Mouse (Mus musculus) brown adipose tissue, adult 24 weeks (tissue): ENCODE results near the gene Epn2. TPM values are rescaled to one million over a fixed set of nuclear protein-coding genes. Genes with fewer than 3 reads are reported as not detected.
A peak's percentile ranks its signal among the peaks of the same experiment; 100 is the strongest.

Experiments
- H3K27ac ChIP-seq: fragments of 200-500 bp; replicated peaks from 2 replicates; pipeline ENCODE4 v1.5.1; 2012; ENCODE audit warnings: low read depth, mild to moderate bottlenecking, low read length
- H3K4me1 ChIP-seq: fragments of 200-500 bp; 2 replicates; pipeline ENCODE4 v1.6.1; 2012; ENCODE audit warnings: low read length, mixed read lengths; ENCODE audit not compliant: control insufficient read depth, insufficient read depth, insufficient read length
- H3K4me3 ChIP-seq: fragments of 200-500 bp; 2 replicates; pipeline ENCODE4 v1.5.1; 2012; ENCODE audit warnings: low read depth, mild to moderate bottlenecking, low read length, moderate library complexity; ENCODE audit not compliant: insufficient read depth
- polyA plus RNA-seq: library from polyadenylated mRNA; stranded (reverse); fragments of >200 nt; gene quantifications from 2 replicates; pipeline ENCODE4 v1.2.4, GENCODE M21; 2012; ENCODE audit not compliant: missing spikeins, insufficient read depth, insufficient read length

Epn2 gene
- polyA plus RNA-seq, 1 experiment: 29.1 TPM

DNA sequence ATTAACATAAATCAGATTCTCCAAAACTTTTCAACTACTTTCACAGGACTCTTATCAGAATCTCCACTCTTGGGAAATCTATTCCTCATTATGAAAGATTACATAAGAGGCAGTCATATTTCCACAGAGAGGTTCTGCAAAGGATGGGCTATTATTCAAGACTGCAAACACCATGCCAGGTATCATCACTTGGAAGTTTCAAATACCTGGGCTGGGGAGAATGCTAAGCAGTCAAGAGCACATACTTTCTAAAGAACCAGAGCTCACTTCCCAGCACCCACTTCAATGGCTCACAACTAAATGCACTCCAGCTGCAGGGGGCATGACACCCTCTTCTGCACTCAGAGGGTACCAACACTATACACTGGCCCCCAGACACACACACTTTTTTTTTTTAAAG lies 2.1 kb downstream of the Epn2 start:
- Histone ChIP-seq H3K27ac (peak overlapping the region; percentile 46), H3K4me1 (peaks cover 34% of the 10 kb centered on the region), H3K4me3 (peak overlapping the region; percentile 77)

DNA sequence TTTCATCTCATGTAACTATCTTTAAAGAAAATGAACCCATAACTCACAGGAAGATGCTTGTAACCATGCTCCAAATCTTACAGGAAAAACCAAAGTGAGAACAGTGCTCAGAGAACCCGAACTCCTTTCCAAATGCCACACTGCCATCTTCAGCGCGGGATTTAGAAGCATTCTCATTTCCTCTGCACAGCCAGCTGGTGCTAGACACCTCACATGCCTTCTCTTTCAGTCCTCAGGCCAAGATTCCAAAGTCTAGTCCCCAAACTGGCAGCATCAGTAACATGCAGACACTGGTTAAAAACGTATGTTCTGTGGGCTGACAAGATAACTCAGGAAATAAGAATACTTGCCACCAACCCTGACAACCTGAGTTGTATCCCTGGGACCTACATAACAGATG lies 6.2 kb downstream of the Epn2 start:
- Histone ChIP-seq H3K4me3 (no peak overlapping the region), H3K4me1 (peaks cover 60% of the 10 kb centered on the region), H3K27ac (0 out of 2 replicates have a peak overlapping the region, but pooled peaks have one; percentile 1)

DNA sequence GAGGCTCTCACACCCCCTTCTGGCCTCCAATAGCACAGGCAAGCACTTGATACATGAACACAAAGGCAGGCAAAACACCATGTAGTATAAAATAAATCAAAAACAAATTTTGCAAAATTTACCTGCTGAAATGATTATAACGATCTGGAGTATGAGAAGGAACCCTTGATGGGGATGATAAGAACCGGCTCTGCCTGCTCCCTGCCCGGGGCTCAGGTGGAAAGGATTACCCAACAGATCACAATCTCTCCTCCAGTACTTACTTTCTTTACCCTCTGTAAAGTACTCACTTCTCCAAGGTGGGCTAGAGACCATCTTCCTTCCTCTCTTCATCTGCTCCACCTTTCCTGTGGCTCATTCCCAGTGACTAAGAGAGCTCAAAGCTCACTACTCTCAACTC lies 8.3 kb downstream of the Epn2 start:
- no peak overlapping the region for H3K4me3 ChIP-seq
- H3K27ac ChIP-seq: peak overlapping the region; percentile 20; the same call in 1 of the 2 replicates
- peaks cover 64% of the 10 kb centered on the region for H3K4me1 ChIP-seq

DNA sequence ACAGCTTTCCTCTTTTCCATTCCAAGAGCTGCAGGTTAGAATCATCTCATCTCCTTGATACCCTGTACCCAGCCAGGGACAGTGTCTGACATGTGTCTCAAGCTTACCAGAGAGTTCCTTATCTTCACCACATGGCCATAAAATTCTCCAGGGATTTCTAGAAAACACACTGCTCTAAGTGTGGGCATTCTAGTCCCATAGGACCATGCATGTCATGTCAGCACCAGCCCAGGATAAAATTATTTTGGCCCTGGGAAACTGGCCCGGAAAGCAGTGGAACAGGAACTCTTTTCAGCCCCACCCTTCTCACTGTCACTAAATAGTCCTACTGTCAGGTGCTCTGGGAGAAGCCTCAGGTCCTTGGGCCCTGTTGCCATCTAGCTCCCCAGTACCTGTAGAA lies 9.8 kb downstream of the Epn2 start:
- Histone ChIP-seq H3K27ac (peak overlapping the region; percentile 40), H3K4me3 (no peak overlapping the region), H3K4me1 (peaks cover 71% of the 10 kb centered on the region)

DNA sequence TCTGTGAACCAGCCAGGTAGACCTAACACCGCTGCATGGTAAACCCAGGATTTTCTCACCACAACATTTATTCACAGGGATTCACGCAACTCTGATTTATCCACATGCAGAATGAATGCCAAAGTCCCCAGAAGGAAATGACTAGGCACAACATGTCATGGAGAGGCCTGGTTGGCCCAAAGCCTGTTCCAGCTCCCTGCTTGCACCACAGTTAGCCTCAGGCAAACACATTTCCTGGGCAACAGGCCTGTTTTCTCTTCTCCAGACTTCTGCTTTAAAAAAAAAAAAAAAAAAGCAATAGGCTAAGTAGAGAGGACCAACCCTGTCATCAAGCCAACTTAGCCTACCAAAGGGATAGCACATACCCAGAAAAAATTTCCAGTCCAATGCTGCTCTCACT lies 14.9 kb downstream of the Epn2 start:
- peaks cover 73% of the 10 kb centered on the region for H3K4me1 ChIP-seq
- no peak overlapping the region for H3K4me3 ChIP-seq
- H3K27ac ChIP-seq: peak overlapping the region; percentile 83

DNA sequence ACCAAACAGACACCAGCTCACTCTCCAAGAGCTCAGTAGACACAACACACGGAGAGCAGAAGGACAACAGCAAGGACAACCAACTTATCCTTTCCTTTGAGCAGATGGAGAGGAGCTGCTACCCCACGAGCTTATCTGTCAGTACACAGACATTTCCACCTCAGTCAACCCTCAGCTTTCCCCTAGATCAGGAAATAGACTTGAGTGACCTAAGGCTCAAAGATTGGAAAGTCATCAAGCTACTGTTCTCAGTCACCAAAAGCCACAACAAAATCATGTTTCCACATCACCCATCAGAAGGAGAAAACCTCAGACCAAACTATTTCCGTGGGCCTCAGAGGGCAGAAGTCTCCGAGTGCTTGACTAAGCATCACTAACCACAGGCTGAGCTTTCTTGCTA lies 15.5 kb downstream of the Epn2 start:
- no peak overlapping the region; the same call in 1 of the 2 replicates for H3K4me3 ChIP-seq
- H3K4me1 ChIP-seq: peaks cover 72% of the 10 kb centered on the region
- peak overlapping the region; percentile 83 for H3K27ac ChIP-seq

DNA sequence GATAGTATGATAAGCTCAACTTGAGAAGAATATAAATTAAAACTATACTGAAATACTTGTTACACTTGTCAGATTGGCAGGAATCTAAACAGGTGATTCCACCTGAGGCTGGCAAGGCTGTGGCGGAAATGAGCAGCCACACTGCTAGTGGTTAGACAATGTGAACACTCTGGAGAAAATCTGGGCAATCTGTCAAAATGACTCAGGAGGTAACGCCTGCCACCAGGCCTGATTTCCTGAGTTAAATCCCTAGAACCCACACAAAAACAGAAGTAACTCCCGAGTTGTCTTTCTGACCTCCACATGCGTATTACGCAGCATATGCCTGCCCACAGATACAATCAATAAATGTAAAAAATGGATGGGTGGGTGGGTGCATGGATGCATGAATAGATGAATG lies 17.1 kb downstream of the Epn2 start:
- Histone ChIP-seq H3K4me1 (peaks cover 67% of the 10 kb centered on the region), H3K27ac (peak overlapping the region; percentile 34)

DNA sequence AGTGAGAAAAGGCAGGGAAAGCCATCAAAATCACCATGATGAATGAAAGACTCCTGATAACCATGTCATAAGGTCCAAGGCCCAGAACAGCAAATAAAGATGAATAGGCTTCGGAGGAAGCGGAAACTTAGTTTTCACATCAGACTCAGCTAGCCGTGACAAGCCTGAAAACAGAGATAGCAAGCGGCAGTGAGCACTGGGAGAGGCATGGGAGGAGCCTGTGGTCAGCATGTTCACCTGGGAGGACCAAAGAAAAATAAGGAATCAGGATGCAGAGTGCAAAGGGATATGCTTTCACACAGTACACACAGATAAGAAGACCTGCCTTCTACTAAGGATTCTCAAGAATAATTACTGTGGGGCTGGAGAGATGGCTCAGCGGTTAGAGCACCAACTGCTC lies 19.9 kb downstream of the Epn2 start:
- 0 out of 2 replicates have a peak overlapping the region, but pooled peaks have one; percentile 28 for H3K27ac ChIP-seq
- peaks cover 47% of the 10 kb centered on the region for H3K4me1 ChIP-seq
- no peak overlapping the region for H3K4me3 ChIP-seq

More for the DNA sequence above, 17.1 kb downstream of the Epn2 start:
- H3K4me3 ChIP-seq: no peak overlapping the region

DNA sequence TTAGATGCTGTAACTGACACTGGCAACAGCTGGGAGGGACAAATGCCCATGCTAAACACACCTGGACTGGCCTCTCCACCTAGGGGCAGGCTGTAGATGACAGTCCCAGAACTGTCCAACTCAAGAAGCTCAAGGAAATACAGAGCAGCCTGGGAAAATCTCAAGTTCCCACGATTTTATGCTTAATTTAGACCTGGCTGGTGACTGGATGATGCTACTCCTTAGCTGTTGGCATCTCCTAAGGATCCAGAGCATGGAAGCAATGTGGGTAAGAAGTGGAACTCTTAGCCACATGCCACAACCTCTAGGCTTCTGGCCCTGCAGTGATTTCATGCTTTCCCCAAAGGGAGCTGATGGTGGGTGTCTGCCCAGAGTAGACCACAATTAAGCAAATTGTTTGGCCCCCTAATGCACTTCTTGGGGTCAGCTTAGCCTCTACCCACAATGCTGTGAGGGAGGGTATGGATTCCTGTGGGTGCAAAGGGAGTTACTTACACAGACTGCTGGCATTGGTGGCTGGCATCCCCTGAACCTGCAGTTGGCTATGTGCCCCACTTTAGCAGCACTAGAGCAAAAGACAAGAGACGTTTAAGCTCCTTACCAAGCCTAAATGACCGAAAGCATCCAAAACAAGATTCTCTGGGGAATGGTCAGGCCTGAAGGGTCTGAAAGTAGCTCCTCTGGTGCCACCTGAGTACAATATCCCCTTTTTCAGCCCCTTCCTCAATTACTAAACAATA lies 26.3 kb downstream of the Epn2 start:
- Histone ChIP-seq H3K4me1 (peaks cover 23% of the 10 kb centered on the region; the same call in 1 of the 2 replicates), H3K4me3 (no peak overlapping the region), H3K27ac (0 out of 2 replicates have a peak overlapping the region, but pooled peaks have one; percentile 13)

DNA sequence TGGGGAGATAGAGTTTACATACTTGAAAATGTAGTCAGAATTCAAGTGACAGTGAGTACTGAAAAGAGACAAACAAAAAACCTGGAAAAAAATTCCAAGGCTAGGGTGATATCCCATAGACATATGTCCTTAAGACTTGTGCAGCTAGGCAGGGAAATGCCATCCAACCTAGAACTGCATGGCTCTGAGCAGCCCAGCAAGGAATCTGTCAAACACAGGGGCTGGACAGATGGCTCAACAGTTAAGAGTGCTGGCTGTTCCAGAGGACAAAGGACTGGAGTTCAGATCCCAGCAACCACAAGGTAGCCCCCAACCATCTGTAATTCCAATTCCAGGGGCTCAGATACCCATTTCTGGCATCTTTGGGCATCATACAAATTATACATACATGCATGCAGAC lies 28.9 kb downstream of the Epn2 start:
- peaks cover 24% of the 10 kb centered on the region for H3K4me1 ChIP-seq

DNA sequence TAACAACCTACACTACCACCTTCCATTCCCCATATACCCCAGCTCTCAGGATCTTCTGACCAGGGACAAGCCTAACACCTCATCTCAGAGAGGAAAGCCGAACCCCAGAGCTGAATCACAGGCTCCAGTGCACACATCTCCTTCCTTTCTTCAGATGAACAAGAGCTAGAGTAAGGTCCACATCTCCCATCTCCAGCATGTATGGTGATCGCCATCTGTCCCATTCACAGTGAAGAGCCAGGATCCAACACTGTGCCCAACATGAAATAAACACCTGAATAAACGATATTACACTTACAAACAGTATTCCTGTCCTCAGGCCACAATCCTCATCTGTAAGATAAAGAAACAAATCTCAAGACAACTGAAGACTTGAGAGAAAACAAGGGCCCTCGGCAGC lies 31.8 kb downstream of the Epn2 start:
- Histone ChIP-seq H3K4me3 (no peak overlapping the region), H3K27ac (no peak overlapping the region), H3K4me1 (peaks cover 17% of the 10 kb centered on the region)

More for the DNA sequence above, 28.9 kb downstream of the Epn2 start:
- no peak overlapping the region for H3K4me3 ChIP-seq
- H3K27ac ChIP-seq: no peak overlapping the region

DNA sequence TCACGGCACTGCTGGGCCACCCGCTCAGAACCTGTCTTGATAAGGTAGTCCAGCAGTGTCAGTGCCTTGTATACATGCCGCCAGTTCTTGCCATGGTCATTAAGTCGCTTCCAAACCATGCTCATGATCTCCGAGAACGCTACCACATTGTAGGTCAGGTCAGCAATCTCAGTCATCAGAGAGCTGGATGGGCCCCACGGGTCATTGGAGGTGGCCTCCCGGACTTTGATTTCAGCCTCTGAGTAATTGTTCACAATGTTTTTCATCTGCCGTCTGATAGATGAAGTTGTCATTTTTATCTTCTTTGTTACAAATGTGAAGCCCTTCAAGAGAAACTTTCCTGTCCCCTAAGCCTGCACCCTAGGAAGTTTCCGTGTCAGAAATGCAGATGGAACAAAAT lies 33.0 kb downstream of the Epn2 start:
- Histone ChIP-seq H3K27ac (no peak overlapping the region), H3K4me3 (no peak overlapping the region), H3K4me1 (peaks cover 25% of the 10 kb centered on the region)

DNA sequence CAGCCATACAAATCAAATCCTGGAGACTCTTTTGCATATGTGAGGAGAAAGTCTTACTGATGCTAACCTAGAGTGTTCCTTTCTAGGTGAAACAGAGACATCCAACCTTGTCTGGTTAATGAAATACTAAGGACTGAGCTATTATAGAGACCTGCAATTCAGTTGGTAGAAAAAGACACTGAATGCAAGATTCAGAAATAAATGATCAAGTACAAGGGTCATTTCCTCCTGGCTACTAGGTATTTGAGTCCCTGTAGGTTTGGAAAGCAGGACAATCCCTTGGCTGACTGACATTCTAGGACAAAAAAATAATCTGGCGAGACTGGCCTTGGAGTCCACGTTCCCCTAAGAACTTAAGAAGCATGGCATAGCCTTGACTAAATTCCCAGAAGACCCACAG lies 33.9 kb downstream of the Epn2 start:
- Histone ChIP-seq H3K4me3 (no peak overlapping the region), H3K4me1 (peaks cover 31% of the 10 kb centered on the region), H3K27ac (no peak overlapping the region; the same call in 1 of the 2 replicates)

DNA sequence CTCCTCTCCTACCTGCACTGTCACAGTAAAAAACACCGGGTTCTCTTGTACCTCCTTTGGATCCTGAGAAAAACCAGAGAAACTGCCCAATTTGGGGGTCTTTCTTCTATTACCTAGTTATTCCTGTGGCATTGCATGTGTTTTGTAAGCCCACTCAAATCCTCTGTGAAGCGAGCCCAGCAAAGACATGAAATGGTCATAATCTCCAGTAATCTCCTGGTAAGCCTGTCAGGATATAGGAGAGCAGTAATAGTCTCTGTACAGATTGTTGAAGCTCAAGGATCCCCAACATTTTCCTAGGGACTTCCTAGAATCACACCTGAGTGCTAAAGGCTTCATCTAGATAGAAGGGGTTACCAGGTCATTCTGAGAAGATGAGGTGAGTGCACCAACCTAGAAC lies 38.4 kb downstream of the Epn2 start:
- H3K27ac ChIP-seq: no peak overlapping the region
- peaks cover 51% of the 10 kb centered on the region for H3K4me1 ChIP-seq
- no peak overlapping the region for H3K4me3 ChIP-seq

DNA sequence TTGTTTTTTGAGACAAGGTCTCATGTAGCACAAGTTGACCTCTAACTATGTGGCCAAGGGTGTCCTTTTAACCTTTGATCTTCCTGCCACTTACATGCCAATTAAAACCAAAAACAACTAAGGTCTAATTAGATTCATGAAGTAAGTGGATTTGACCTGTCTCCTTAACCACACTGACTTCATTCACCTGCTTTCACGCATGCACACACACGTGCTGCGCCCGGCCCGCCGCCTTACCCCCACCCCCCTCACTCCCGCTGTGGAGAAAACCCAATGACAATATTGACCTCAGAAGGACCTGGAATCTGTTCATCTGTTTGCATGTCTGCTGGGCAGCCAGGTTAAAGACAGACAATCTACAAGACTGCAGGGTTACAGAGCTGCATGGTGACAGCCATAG lies 38.8 kb downstream of the Epn2 start:
- Histone ChIP-seq H3K27ac (no peak overlapping the region; the same call in 1 of the 2 replicates), H3K4me1 (peaks cover 49% of the 10 kb centered on the region), H3K4me3 (no peak overlapping the region)

DNA sequence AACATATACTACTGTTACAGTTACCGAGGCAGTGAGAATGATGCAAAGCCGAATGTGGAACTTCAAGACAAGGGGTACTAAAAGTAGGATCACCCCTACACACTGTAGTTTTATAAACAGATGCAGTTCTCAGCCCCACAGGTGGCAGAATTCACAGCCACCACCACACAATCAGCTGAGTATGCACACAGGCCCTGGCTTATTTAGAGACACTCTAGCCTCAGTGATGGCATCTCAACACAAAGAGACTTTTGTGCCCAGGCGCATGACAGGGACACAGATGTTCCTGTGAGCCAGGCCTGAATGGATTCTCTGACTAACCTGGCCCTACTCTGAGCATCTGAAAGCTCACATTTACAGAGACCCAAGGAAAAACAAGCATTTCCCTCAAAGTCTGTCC lies 42.1 kb downstream of the Epn2 start:
- H3K4me1 ChIP-seq: peaks cover 60% of the 10 kb centered on the region
- no peak overlapping the region for H3K4me3 ChIP-seq
- peak overlapping the region; percentile 73 for H3K27ac ChIP-seq
